Mouse (Mus musculus) megakaryocyte, embryonic 14.5 days (primary cell): ENCODE results near the gene Fgd6.

Experiments used
- FLI1 ChIP-seq: IDR thresholded peaks from 2 replicates; pipeline ENCODE4 v1.6.1; 2012; ENCODE audit warnings: low read length, inconsistent platforms, mixed read lengths
- GATA1 ChIP-seq: IDR thresholded peaks from 3 replicates; pipeline ENCODE4 v1.6.1; 2012; ENCODE audit warnings: mixed read lengths, low read length, inconsistent platforms, borderline replicate concordance

- TF ChIP-seq GATA1 = no peak
- no peak for TF ChIP-seq FLI1
Measured at GRCm38 (mm10) chr10:94123581-94123980, 87.8 kb downstream of the Fgd6 start.
